Mouse (Mus musculus) neural tube, embryonic 10.5 days (tissue): ENCODE results near the gene As3mt.
"Not testable (repeated sequence)": the region's sequence is repeated elsewhere in the genome, so short reads cannot be mapped to it uniquely, and the experiment has no call there.

Source experiments
- DNase-seq: peaks from one replicate; pipeline ENCODE4 v3.0.0-alpha.2; 2017; ENCODE audit warnings: low spot score; ENCODE audit errors: extremely low spot score

Gene As3mt

DNA sequence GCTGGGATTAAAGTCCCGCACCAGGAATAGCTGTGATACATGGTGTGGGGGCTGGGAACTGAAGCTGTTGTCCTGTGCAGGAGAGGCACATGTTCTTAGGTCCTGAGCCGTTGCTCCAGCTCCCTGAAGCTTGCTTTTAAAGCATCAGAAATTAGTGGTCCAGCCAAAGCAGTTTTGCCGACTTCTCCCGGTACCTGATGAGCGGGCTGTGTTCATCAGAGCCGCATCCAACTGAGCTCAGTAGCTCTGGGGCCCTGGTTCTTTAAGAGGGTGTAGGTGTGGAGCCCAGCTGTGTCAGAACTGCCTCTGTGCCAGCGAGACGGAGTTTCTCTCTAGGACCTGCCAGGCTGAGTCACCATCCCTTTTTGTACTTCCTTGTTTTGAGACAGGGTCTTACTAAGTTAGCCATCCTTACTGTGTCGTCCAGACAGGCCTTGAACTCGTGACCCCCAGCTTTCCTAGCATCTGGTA is 8.2 kb upstream of the As3mt start:
- no peak for DNase-seq

DNA sequence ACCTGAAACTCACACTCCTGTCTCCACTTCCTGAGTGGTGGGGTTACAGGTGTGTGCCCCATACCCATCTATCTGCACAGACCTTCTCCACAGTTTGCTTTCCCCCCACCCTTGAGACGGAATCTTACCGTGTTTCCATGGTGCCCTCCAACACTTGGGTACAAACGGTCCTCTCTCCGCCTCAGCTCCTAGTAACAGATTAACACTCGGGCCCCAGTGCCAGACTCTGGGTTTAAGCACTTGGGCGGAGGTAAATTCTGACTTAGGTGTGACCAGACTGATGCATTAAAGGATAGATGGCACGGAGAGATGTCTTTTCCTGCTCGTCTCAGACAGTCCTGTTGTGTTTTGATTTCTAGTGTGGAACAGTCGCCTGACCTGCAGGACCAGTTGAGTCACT is 6.1 kb upstream of the As3mt start:
- no peak for DNase-seq

DNA sequence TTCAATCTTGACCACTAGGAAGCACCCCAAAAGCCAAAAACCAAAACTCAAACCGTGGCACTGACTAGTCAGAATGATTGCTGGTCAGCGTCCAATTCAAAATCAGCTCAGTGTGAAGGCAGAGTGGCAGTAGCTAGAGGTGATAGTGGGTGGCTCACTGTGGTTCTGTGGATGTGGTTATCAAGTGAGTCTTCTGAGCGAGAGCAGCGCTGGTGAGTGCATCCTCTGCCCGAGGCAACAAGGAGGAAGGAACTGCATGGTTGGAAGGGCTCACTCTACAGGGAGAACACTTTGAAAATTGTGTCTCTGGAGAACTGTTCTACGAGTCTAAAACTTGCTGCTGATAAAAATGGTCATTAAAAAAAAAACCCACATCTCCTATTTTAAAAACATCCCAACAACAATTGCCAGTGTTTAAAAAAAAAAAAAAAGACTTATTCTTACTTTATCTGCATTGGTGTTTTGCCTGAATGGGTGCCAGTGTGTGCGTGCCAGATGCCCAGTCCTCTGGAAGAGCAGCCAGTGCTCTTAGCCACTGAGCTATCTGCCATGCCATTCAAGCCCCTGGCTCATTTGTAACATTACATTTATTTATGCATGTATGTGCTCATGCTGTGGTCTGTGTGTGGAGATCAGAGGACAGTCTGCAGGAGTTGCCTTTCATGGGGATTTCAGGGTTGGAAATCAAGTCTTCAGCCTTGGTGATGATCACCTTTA is 1.3 kb upstream of the As3mt start:
- no peak for DNase-seq

DNA sequence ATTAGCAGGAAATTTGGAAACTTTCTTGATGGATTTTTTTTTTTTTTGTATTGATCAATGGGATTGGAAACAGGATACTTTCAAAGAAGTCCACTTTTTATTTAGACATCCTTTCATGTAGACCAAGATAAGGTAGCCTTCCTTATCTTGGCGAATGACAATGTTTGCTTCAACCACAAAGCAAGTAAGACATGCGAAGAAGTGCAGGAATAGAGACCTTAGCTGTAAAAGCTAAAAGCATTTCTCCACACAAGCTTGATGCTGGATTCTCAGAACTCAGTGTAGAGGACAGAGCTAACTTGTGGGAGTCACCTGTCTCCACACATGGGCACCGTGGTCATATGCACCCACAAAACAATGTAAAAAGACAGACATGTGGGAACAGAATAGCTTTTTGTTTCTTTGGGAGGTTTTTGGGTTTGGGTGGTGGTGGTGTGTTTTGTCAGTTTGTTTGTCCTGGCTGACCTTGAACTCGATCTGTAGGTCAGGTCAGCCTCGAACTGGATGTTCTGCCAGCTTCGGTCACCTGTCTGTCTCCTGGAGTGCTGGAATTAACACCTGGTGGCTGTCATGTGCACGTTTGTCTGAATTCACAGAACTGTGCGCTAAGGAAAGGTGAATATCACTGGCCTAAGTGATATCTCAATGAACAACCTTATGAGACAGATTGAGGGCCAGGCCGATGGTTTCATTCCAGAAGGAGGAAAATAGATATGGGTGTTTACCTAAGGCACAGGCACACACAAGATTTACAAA is 540 bp upstream of the As3mt start:
- DNase-seq, result no peak

DNA sequence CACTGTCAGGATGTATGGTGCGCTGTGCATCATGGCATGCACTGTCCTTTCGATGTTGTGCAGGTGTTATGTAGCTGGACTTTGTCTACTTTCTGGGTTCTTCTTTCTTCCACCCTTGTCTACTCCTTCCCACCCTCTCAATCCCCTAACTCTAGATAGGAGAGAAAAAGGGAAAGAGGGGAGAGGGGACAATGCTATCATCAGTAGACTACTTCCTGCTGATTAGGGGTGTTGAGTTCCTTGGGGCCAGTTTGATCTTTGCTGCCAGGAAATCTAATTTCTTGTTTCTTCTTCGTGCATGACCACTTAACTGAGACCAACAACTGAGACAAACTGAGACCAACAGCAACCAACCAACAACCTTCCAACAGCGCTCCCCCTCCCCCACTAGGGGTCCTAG is 3.4 kb downstream of the As3mt start:
- no peak for DNase-seq

DNA sequence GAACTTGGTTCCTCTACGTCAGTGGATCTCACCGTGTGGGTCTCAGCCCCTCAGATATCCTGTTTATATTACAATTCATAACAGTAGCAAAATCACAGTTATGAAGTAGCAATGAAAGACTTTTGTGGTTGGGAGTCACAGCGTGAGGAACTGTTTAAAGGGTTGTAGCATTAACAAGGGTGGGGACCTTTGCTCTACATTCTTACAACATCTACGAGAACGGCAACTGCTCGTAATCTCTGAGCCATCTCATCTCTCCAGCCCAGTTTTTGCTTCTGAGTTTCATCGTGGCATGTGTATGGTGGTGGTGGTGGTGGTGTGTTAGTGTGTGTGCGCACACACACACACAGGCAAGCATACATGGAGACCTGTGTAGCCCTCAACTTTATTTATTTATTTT is 7.0 kb downstream of the As3mt start:
- no peak for DNase-seq

DNA sequence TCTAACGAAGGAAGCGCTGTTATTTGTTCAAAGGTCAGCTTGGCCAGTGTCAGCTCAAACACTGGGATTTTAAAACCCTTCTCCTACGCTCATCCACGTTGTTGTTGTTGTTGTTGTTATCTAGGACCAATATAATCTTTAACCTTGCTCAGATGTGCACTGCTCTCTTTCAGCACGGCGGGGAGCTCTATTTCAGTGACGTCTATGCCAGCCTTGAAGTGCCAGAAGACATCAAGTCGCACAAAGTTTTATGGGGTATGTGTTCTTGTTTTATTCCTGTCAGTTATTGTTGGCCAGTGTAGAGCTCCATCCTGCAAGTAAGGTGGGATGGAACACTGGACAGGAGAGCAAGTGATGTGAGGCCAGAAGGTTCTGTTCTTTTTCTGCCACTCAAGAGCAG is 7.8 kb downstream of the As3mt start:
- DNase-seq, result no peak

DNA sequence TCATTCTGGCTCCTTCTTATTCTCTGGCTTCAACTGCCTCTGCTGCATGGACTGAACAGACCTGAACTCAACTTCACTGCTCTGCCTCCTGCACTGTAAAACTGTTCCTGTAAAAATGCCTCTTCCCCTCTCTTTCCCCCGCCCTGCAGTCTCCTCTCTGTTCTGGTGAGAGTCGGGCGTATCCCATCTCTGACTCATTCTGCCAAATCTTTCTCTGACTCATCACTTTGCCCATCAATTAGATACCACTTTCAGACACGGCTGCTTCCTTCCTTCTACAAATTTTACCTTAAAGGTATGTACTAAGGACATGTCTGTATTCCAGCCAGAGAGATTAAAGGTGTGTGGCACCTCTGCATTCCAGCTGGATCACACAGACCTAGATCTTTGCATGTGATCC is 10.9 kb downstream of the As3mt start:
- DNase-seq, result no peak

DNA sequence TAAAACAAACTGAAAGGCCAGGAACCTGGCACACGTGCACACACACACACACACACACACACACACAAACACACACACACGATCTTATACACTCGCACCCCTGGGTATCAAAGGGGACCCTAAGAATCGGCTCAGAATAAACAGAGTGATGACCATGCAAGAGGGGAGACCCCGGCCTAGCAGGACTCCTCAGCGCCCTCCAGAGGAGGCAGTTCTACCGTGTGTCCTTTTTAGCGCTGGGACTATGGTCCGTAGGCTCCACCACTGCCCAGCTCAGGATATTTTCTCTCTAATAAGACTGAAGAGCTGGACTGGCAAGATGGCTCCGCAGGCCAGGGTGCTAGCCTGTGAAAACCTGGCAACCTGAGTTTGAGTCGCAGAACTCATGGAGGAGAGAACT is 17.2 kb downstream of the As3mt start:
- no peak for DNase-seq

DNA sequence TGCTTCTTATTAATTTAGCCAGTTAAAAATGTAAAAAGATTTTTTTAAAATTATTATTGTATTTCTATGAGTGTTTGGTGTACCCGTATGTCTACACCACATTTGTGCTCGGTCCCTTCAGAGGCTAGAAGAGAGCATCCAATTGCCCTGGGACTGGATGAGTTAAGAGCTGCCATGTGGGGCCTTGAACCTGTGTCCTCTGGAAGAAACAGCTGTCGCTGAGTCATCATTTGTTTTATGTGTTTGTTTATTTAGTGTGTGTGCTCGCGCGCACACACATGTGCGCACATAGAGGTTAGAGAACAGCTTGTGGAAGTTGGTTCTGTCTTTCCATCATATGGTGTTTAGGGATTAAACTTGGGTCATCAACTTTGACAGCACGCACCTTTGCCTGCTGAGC is 18.9 kb downstream of the As3mt start:
- no peak for DNase-seq

DNA sequence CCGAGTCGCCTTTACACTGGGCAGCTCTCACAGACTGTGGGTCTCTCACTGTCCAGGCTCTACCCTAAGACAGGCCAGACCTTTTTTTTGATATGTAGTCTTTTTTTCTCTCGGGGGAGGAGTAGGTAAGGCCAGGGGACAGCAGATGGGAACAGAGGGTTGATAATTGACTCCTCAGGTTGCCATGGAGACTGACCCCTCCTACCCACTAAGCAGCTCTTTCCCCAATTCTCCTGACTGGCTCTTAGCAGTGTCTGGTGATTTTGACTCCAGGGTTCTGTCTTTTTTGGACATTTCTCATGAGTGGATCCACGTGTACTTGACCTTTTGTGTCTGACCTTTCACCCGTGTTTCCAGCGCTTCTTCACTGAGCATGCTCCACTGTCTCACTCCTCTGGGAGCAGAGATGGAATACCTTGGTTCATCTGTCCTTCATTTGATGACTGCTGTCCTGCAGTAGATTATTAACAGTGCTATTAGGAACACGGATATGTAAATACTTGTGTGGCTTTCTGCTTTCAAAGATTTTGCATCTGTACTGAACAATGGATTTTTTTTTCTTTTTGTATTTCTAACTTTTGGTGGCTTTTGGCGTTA is 20.0 kb downstream of the As3mt start:
- peak; percentile 43 for DNase-seq

DNA sequence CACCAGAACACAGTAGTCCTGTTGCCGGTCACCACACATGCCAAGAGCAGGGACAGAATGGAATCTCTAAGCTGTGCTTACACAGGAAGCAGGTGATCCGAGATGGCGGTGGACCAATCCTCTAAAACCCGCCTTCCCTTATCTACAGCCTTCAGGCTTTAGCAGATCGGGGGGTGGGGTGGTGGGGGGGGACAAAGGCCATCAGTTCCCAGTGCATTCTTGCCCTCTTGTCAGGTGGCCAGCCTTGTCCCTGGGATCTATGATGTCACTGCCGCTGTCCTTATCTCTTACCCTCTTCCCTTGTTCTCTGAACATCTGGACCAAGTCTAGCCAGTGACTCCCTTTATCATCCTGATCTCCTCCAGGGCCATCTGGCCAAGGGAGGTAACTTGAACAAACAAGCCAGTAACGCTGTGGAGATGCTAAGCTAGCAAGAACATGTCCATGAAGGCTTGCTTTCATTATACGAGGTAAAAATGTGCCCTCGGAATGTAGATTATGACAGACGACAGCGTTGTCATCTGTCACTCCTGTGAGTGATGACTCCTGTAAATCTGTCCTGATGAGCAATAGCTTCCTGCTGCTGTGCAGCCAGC is 20.8 kb downstream of the As3mt start:
- no peak for DNase-seq

DNA sequence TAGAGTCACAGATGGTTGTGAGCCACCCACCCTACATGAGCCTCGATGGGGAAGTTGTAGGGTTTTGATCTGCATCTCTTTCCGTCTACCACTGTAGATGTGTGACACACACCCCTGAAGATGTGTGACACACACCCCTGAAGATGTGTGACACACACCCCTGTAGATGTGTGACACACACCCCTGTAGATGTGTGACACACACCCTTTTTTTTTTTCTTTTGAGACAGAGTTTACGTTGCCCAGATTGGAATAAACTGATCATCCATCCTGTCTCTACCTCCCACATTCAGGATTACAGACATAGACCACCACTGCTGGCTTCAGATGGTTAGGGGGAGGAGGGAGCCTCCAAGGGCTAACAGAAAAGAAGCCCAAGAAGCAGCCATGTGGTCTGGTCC is 21.7 kb downstream of the As3mt start:
- no peak for DNase-seq

DNA sequence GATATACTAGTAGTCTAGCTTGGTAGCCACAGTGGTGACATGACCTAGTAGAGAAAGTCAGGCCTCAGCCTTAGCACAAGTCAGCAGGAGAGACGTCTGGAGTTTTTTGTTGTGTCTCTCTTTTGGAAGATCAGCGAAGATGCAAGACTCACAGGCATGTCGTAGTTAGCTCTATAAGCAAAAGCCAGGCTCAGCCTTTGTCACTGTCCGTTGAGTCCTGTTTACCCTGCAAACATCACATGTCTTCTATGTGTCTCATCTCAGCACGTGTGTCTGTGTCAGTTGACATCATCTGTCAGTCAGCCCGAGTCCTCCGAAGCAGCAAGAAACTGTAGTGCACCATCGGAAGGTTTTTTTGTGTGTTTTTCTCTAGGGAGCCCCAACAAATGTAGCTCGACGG is 24.1 kb downstream of the As3mt start:
- no peak for DNase-seq

DNA sequence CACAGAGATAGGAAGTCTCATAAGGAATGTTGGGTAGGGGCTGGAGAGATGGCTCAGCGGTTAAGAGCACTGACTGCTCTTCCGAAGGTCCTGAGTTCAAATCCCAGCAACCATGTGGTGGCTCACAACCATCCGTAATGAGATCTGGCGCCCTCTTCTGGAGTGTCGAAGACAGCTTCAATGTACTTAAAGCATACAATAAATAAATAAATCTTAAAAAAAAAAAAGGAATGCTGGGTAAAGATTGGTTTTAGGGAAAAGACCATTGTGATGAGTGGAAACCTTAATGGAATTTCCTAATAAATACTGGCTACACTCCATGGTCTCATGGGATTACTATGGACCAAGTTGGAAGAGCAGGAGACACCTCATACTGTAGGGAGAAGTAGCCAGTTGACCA is 25.4 kb downstream of the As3mt start:
- not testable (repeated sequence) for DNase-seq

DNA sequence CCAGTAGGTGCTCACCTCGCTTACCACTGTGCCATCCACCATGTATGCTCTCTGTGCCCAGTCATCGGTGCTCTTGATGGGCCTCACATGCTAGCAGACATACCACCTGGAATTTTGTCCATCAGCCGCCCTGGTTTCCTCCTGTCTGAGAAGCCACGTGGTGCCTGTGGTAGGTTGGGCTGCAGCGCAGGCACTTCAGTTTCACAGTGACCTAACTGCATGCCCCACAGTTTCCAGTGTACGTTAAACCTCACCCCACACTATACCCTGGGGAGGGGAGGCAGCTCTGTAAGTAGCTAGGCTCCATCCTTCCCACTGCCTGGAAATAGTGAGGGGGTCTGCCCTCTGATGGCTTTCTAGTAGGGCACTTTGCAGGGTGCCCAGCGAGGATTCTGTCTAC is 26.4 kb downstream of the As3mt start:
- DNase-seq, result no peak

DNA sequence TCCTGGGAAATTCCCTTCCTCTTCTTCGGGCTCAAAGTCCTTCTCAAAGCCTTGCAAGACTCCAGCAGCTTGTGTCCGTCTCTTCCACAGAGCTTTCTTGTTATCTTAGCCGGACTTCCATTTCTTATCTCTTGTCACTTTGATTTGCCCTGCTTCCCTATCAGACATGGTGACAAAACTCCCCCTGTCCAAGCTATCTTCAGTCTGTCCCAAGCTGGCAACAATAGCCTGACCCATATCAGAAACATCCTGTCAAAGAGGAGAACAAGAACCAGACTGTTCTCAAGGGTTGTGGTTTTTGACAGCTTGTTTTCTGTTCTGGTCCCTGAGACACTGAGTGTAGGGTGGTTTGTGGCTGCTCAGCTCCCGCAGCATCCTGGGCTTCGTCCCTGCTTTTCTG is 28.0 kb downstream of the As3mt start:
- DNase-seq, result no peak

DNA sequence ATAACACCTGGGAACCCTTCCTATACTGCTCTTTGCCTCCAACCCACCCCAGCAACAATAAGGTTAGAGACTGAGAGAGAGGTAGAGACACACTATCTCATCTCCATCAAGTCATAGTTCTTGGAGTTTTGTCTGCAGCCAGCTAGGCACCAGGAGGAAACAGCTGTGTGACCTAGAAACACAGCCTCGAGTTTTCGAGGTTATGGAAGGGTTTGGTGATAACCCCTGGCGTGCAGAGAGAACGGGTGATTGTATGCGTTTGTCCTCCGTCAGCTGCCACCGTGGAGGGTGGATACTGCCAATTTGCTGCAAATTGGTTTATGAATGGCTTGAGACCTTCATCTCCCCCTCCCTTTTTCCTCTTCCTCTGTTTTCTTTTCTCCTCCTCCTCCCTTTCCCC is 29.8 kb downstream of the As3mt start:
- DNase-seq, result no peak

DNA sequence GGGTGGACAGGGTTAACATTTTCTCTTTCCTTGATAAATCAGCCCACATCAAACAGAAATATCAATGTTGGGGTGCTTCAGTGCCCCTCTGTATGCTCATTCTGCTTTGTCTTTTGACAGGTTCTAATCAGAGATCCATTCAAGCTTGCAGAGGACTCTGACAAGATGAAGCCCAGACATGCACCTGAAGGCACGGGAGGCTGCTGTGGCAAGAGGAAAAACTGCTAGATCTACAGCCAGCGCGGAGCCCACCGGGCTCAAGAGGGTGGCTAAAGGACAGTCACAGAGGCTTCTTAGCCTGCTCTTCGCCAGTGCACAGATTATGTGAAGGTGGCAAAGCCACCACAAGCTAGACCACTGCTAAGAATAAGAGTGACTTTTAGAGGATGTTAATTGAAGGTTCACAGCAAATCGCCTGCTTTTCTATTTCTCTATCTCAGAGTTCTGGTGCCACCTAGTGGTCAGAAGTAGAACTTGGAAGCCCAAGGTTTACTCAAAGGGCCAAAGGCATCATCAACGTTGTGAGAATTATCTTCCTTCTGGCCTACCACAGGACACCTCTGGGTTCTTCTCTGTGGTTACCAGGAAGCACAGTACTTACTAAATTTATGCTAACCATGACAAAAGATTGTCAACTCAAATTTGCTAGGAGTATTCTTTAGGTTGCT is 33.2 kb downstream of the As3mt start:
- peak; percentile 57 for DNase-seq

DNA sequence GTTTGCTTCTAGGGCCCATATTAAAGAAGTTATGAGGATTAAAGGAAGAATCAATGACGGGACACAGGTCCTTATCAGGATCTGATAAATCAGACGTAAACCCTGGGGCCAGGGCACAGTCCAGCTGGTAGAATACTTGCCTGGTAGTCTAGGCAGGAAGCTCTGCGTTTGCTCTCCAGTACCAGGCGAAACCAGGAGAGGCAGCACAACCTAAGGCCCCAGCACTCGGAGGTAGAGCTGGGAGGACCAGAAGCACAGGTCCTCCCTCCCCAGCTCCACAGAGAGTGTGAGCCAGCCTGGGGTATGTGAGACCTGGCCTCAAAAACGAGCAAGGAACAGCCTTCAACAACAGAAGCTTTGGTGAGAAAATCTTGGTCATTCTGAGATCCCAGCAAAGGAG is 34.3 kb downstream of the As3mt start:
- no peak for DNase-seq

DNA sequence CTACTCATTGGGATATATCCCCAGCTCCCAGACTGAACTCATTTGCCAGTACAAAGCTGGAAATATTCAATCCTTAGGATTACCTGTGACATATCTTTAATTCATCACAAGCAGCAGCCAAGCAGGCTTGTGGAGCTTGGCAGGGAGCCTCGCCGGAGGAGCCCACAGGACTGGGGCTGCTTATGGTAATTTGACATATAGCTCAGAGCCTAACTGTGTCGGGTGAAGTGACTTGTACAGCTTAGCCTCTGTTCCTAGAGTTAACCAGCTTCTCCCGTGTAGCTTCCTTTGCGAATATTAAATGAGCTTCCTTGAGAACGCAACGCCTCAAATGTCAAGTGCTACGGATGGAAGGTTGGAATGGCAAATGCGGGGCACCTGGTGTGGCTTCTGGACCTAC is 37.4 kb downstream of the As3mt start:
- no peak for DNase-seq

DNA sequence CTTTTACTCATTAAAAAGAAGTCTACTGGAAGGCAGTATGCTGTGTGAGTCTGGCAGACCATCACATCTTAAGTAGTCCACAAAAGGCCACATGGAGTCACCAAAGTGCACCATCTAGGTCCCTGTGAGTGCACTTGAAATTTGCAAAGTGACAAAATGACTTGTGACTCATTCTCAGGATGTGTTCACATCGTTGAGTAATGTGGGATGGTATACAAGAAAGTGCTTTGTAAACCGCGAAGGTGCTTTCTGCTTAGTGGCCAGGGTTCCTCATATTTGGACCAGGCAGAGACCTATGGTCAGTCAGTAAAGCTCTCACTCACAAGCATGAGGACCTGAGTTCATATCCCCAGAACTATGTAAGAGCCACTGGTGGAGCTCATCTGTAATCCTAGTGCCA is 40.5 kb downstream of the As3mt start:
- DNase-seq, result no peak
